Mouse (Mus musculus) forebrain, embryonic 14.5 days (tissue): ENCODE measurements around the gene Mrgprg. TPM values are rescaled to one million over a fixed set of nuclear protein-coding genes. Genes with fewer than 3 reads are reported as not detected.
A peak's percentile ranks its signal among the peaks of the same experiment; 100 is the strongest.

Experiments used
- ATAC-seq: fragments of 200-750 bp; cut with Nextera tagmentation; 2 replicates; pipeline ENCODE4 v1.8.0; 2017; ENCODE audit warnings: mild to moderate bottlenecking, moderate library complexity
- DNase-seq: peaks from one replicate; pipeline ENCODE4 v3.0.0-alpha.2; 2015; ENCODE audit warnings: low spot score
- H3K27ac ChIP-seq: fragments of 300-500 bp; sonication (generic); 2 replicates; pipeline ENCODE4 v1.5.1; 2014; ENCODE audit warnings: low read depth, mild to moderate bottlenecking, control low read depth, low read length, moderate library complexity
- H3K27me3 ChIP-seq: fragments of 300-500 bp; sonication (generic); replicated peaks from 2 replicates; pipeline ENCODE4 v1.6.1; 2014; ENCODE audit warnings: low read length, control low read depth, mixed read lengths; ENCODE audit not compliant: control insufficient read depth, insufficient read depth
- H3K36me3 ChIP-seq: fragments of 300-500 bp; sonication (generic); 2 replicates; pipeline ENCODE4 v1.6.1; 2014; ENCODE audit warnings: low read length, control low read depth; ENCODE audit not compliant: control insufficient read depth, insufficient read depth
- H3K4me1 ChIP-seq: fragments of 300-500 bp; sonication (generic); 2 replicates; pipeline ENCODE4 v1.6.1; 2014; ENCODE audit warnings: antibody characterized with exemption, low read length, control low read depth; ENCODE audit not compliant: control insufficient read depth, insufficient read depth
- H3K4me2 ChIP-seq: fragments of 300-500 bp; sonication (generic); 2 replicates; pipeline ENCODE4 v1.6.1; 2014; ENCODE audit warnings: mild to moderate bottlenecking, control low read depth, low read length
- H3K4me3 ChIP-seq: fragments of 300-500 bp; sonication (generic); 2 replicates; pipeline ENCODE4 v1.5.1; 2014; ENCODE audit warnings: low read depth, low read length, control low read depth
- H3K9ac ChIP-seq: fragments of 300-500 bp; sonication (generic); 2 replicates; pipeline ENCODE4 v1.6.1; 2014; ENCODE audit warnings: mild to moderate bottlenecking, low read length, control low read depth, moderate library complexity
- H3K9me3 ChIP-seq: fragments of 300-500 bp; sonication (generic); replicated peaks from 2 replicates; pipeline ENCODE4 v1.6.1; 2016; ENCODE audit warnings: low read length, control low read depth, mixed read lengths; ENCODE audit not compliant: control insufficient read depth
- WGBS: fragments of 180-500 bp; shearing (Covaris S2); extraction: QIAGEN DNeasy Blood & Tissue Kit; methylation state at CpG from one replicate; pipeline ENCODE4 v1.1.7; 2014; 5-methylcytosine and 5-hydroxymethylcytosine counted together
- polyA plus RNA-seq: library from polyadenylated mRNA; unstranded; fragments of >200 nt; fragmentation: Nextera tagmentation; extraction: Ambion mirVana; gene quantifications from 2 replicates; pipeline ENCODE4 v1.2.1, GENCODE M21; 2014

Gene Mrgprg
- polyA plus RNA-seq, 1 experiment from 2014 or later = not detected

DNA sequence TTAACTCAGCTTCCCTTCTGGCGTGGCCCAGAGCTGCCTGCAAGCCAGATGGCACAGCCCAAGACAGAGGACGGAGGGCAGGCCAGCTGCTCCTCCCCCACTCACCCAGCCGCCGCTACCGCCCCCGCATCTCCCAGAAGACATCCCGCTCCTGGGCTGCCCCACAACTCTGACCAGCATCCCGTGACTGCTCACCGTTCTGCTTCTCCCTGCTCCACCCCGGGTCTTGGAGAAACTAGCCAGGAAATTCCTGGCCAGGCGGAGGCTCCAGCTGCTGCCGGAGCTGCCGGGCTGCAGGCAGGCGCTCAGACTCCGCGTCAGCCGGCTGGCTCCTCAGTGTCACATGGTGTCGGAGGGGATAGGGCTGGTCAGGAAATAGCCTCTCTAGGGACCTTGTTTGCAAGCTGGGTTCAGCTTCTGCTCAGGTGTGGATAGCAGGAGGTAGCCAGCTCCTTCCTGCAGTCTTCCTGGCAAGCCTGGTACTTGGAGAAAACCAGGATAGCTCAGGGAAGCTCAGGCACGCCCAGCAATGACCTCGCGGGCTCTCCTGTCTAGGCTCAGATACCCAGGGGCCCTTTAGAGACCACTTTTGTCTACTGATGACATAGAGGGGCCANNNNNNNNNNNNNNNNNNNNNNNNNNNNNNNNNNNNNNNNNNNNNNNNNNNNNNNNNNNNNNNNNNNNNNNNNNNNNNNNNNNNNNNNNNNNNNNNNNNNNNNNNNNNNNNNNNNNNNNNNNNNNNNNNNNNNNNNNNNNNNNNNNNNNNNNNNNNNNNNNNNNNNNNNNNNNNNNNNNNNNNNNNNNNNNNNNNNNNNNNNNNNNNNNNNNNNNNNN is 17.4 kb upstream of the Mrgprg start, which contains the start of gene Mrgpre:
Gene Mrgpre, minus strand, starts transcription at position 505 of the 834 bp plus-strand sequence.
- Histone ChIP-seq H3K4me1 (peaks cover 15% of the 10 kb centered on the region), H3K36me3 (no peaks in the 10 kb centered on the region), H3K27me3 (no peaks in the 10 kb centered on the region), H3K27ac (peak within 1 kb of the TSS; percentile 62; the same call in 1 of the 2 replicates), H3K4me3 (peak within 1 kb of the TSS; percentile 43), H3K9me3 (no peaks in the 10 kb centered on the region), H3K9ac (peak within 1 kb of the TSS; percentile 68), H3K4me2 (peak within 1 kb of the TSS; percentile 72)
- 4% methylated on average over 20 of the region's 21 CpGs for WGBS
- peak; percentile 87 for ATAC-seq
- DNase-seq = peak; percentile 75

GRCm38 (mm10) chr7:143783378-143783995 is 16.7 kb upstream of the Mrgprg start:
- H3K9me3 ChIP-seq = no peaks in the 10 kb centered on the region
- H3K27me3 ChIP-seq = no peaks in the 10 kb centered on the region
- 16% methylated on average over 5 of the region's 6 CpGs for WGBS
- H3K4me2 ChIP-seq = peak overlapping the region; percentile 72
- no peak for DNase-seq
- H3K36me3 ChIP-seq = no peaks in the 10 kb centered on the region
- peak overlapping the region; percentile 68 for H3K9ac ChIP-seq
- peaks cover 15% of the 10 kb centered on the region for H3K4me1 ChIP-seq
- peak; percentile 67; the same call in 1 of the 2 replicates for ATAC-seq
- peak overlapping the region; percentile 43 for H3K4me3 ChIP-seq
- H3K27ac ChIP-seq = peak overlapping the region; percentile 62; the same call in 1 of the 2 replicates

DNA sequence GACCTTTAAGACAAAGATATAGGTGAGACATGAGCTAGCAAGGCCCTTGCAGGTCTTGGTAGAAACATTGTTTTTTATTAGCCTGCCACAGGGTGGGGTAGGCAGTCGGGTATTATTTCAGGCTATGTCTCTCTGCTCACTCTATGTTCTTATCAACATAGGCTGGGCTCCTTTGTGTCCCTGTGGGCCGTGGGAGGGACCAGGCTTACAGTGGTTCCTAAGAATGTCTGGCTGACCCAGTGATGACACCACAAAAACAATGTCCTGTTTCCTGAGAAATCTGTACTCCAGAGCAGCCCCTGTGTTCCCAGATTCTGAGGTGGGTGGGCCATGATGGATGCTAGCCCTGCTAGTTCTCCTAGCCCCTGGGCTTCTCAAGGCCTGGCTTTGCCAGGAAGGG is 10.6 kb upstream of the Mrgprg start:
- H3K9ac ChIP-seq = no peak overlapping the region
- DNase-seq (no peak), ATAC-seq (no peak)
- H3K4me2 ChIP-seq = no peak overlapping the region
- no peak overlapping the region for H3K27ac ChIP-seq
- 66% methylated on average over 2 of the region's 2 CpGs for WGBS
- no peaks in the 10 kb centered on the region for H3K9me3 ChIP-seq
- no peaks in the 10 kb centered on the region for H3K4me1 ChIP-seq
- H3K27me3 ChIP-seq = no peaks in the 10 kb centered on the region
- H3K36me3 ChIP-seq = no peaks in the 10 kb centered on the region
- no peak overlapping the region for H3K4me3 ChIP-seq

DNA sequence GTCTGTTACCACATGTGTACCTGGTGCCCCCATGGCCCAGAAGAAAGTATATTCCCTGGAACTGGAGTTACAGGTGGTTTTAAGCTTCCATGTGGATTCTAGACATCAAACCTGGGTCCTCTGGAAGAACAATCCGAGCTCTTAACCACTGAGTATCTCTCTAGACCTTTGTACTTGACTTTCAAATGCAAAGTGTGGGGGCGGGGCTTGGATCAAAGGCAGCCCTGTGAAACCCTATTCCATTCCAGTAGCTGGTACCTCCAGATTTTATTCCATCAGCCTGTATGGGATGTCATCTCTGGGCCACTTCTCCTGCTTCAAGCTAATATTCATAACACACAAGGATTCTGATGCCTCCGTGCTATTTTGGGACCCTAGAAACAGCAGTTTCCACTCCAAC is 9.3 kb upstream of the Mrgprg start:
- Histone ChIP-seq H3K36me3 (no peaks in the 10 kb centered on the region), H3K27ac (no peak overlapping the region), H3K9ac (no peak overlapping the region), H3K9me3 (no peaks in the 10 kb centered on the region), H3K4me1 (no peaks in the 10 kb centered on the region), H3K4me3 (no peak overlapping the region), H3K4me2 (no peak overlapping the region), H3K27me3 (no peaks in the 10 kb centered on the region)
- no peak for ATAC-seq
- WGBS = 35% methylated on average over 3 of the region's 3 CpGs
- DNase-seq = no peak

- Histone ChIP-seq H3K36me3 (no peaks in the 10 kb centered on the region), H3K4me1 (no peaks in the 10 kb centered on the region), H3K4me3 (no peak overlapping the region), H3K9me3 (no peaks in the 10 kb centered on the region), H3K27me3 (0 out of 2 replicates have a peak, but pooled peaks cover 1% of the 10 kb centered on the region), H3K4me2 (no peak overlapping the region), H3K27ac (no peak overlapping the region), H3K9ac (no peak overlapping the region)
- WGBS = 68% methylated on average over 1 of the region's 1 CpGs
- DNase-seq (no peak), ATAC-seq (no peak)
Measured at GRCm38 (mm10) chr7:143769461-143769860, 2.7 kb upstream of the Mrgprg start.

- H3K36me3 ChIP-seq = no peaks in the 10 kb centered on the region
- ATAC-seq (no peak), DNase-seq (no peak)
- H3K4me1 ChIP-seq = no peaks in the 10 kb centered on the region
- 0 out of 2 replicates have a peak, but pooled peaks cover 4% of the 10 kb centered on the region for H3K27me3 ChIP-seq
- no peak overlapping the region for H3K4me3 ChIP-seq
- H3K4me2 ChIP-seq = no peak overlapping the region
- no peak overlapping the region for H3K9ac ChIP-seq
- H3K27ac ChIP-seq = no peak overlapping the region
- H3K9me3 ChIP-seq = no peaks in the 10 kb centered on the region
- WGBS = 74% methylated on average over 6 of the region's 6 CpGs
Measured at GRCm38 (mm10) chr7:143768267-143768666, 1.5 kb upstream of the Mrgprg start.

- no peak for ATAC-seq
- DNase-seq = no peak
- no peak overlapping the region for H3K27ac ChIP-seq
- no peaks in the 10 kb centered on the region for H3K36me3 ChIP-seq
- WGBS = 78% methylated on average over 19 of the region's 19 CpGs
- H3K4me3 ChIP-seq = no peak overlapping the region
- no peaks in the 10 kb centered on the region for H3K9me3 ChIP-seq
- no peak overlapping the region for H3K9ac ChIP-seq
- no peak overlapping the region for H3K4me2 ChIP-seq
- H3K4me1 ChIP-seq = no peaks in the 10 kb centered on the region
- 0 out of 2 replicates have a peak, but pooled peaks cover 4% of the 10 kb centered on the region for H3K27me3 ChIP-seq
Measured at GRCm38 (mm10) chr7:143764876-143765530, 1.8 kb downstream of the Mrgprg start.

DNA sequence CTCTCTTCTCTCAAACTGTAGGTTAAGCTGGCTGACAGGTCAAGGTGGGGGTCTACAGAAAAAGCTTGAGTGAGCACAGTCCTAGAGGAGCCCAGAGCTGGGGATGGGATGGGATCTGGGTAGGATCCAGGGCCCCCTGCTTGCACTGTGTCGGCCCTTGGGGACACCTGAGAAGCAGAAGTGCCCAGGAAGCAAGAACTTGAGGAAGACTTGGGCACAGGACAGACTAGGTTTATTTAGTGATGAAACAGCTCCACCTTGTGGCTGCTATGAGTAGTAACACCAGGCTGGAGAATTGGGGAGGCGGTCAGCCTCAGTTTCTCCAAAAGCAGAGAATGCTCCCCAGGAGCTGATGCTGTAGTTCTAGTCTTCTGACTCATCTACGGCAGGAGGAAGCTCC is 3.0 kb downstream of the Mrgprg start:
- Histone ChIP-seq H3K27ac (no peak overlapping the region), H3K4me2 (no peak overlapping the region), H3K36me3 (no peaks in the 10 kb centered on the region), H3K9me3 (no peaks in the 10 kb centered on the region), H3K27me3 (0 out of 2 replicates have a peak, but pooled peaks cover 4% of the 10 kb centered on the region), H3K4me3 (no peak overlapping the region), H3K9ac (no peak overlapping the region), H3K4me1 (no peaks in the 10 kb centered on the region)
- WGBS = 28% methylated on average over 3 of the region's 3 CpGs
- DNase-seq (peak; percentile 71), ATAC-seq (peak; percentile 62; the same call in 1 of the 2 replicates)
